Mouse (Mus musculus) right cerebral cortex, adult 18-20 months (tissue): ENCODE data around the gene A430078G23Rik.

ENCODE experiments used
- DNase-seq: peaks from one replicate; pipeline ENCODE4 v3.0.0; 2022; ENCODE audit warnings: mixed read lengths

Gene A430078G23Rik

DNA sequence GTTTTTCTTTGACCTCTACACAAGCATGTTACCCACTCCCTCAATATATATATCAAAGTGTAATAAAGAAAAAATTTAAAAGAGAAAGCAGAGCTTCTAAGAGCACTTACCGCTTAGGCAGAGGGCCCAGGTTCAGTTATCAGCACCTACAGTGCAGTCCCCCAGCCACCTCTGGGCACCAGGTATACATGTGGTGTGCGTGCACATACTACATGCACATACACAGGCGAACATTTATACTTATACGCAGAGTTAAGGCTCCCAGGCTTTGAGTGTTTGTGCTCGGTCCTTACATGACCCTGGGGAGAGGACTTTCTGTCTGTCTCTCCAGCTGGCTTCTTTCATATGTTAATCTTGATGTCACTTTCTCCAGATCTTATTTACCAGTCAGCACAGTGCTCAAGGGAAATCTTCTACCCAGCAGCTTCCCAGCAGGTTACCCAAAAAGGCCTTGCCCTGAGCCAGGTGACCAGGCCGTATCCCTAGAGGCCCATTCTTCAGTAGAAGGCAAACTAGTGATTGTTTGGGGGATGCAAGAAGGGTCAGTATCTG is 61.5 kb downstream of the A430078G23Rik start:
- DNase-seq = no peak

DNA sequence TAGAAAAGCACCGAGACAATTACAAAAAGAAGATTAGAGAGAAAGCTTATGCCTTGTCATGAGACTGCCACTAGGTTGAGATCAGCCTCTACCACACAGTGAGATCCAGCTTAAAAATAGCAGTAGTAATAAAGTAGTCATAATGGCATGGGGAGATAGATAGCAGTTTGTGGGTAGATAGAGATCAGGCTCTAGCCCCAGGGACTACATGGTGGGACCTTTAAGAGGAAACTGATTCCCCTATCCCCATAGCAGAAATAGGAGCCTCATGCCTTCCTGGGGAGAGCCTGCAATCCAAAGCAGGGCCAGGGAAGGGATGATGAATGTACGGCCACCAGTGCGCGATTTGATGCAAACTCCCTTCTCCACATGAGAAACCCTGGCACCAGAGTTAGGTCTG is 62.0 kb downstream of the A430078G23Rik start:
- no peak for DNase-seq

DNA sequence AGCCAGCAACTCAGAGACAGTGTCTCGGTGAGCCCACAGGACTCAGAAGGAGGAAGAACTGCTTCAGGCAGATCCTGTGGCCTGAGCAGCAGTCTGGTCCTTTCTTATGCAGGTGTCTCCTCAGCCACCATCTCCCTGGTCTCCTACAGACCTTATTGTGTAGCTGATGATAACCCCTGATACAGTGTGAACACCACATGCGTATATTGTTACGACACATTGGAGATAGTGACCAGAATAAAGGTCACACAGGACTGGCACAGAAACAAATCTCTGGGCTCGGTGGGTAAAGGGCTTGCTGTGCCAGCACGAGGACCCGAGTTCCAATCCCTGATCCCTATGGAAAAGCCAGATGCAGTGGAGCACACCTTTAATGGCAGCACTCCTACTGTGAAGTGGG is 62.4 kb downstream of the A430078G23Rik start:
- DNase-seq = no peak

GRCm38 (mm10) chr8:3416846-3417245 is 63.6 kb downstream of the A430078G23Rik start:
- DNase-seq = no peak

DNA sequence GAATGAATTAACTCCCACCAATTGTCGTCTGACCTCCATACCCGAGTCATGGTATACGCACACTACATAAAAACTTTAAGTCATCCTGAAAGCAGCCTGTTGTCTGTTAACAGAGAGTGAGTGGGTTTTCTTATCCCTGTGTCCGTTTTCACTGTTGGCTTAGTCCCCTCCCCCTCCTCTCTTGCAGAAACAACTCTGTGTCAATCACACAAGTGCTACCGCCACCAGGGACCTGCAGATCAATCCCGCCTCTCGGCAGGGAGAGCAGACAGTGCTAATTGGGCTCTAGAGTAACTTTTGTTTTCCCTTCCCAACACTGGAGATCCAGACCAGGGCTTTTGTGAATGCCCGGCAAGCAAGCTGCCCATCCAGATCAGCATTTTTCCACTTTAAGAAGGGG is 64.2 kb downstream of the A430078G23Rik start:
- DNase-seq = no peak

GRCm38 (mm10) chr8:3418101-3418500 is 64.9 kb downstream of the A430078G23Rik start:
- no peak for DNase-seq

DNA sequence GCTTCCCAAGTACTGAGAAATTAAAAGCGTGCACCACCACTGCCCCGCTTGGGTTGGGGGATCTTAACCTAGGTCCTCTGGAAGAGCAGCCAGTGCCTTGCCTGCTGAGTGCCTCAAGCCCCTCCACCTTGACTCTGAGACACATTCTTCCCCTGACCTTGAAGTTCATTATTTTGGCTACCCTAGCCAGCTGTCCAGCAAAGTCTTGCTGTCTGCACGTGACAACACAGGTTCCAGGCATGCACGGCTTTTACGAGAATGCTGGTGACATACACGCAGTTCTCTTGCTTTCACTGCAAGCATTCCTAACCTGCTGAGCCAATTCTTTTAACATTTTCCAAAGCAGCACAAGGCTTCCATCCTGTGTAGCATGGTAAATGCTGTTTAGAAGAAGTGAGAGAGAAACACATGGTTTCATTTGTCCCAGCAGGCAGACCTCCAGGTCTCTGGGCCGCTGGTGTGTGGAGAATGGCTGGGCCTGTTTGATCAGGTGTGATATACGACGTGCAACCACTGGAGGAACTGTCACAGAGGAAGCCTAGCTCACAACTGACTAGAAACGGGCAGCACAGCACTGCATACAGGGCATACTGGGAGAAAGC is 67.0 kb downstream of the A430078G23Rik start:
- no peak for DNase-seq

DNA sequence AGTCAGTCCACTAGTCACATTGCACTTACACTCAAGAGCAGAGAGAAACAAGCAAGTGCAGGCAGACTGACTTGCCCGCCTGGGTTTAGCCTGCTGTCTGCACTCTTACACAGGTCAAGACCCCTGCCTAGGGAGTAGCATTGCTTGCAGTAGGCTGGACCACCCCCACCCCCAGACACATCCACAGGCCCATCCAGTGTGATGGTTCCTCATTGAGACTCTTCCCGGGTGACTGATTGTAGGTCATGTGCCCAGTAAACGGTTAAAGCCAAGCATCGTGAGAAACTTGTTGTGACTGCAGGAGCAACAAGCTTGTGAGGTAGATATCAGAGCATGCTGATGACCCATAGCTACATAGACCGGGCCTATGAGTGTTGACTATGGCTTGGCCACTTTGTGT is 68.3 kb downstream of the A430078G23Rik start:
- DNase-seq = no peak

GRCm38 (mm10) chr8:3425217-3425616 is 72.0 kb downstream of the A430078G23Rik start:
- no peak for DNase-seq

DNA sequence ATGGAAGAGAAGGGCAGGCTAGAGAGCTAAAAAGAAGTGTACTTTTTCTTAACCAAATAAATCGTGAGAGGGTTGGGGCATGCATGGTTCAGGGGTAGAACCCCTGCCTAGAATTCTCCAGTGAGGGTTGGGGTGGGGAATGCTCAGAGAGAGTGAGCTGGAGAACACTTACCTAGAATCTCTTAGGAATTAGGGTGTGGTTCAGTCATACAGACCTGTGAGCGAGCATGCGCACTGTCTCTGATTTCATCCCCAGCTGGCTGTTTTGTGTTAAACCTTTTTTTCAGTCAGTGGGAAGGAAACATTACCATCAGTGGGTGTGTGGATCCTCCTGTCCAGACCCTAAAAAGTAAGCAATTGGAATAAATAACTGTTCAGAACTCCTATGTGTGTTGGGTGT is 73.0 kb downstream of the A430078G23Rik start:
- DNase-seq = no peak

GRCm38 (mm10) chr8:3428426-3428825 is 75.2 kb downstream of the A430078G23Rik start:
- no peak for DNase-seq

DNA sequence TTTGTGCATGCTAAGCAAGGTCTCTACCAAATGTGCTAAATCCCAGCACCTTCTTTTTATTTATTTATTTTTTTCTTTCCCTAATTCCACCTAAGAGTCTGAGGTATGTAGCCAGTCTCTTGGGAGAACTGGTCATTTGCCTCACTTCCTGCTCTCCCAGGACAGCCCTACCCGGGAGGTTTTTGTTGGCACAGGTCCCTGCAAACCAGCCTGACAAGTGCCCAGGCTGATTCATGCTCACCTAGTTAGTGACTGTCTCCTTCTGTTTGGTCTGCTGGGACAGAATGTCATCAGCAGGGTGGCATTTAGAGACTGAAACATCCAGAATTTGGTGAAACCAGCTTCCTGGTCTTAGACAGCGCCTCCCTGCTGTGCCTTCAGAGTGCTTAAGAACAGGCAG is 76.8 kb downstream of the A430078G23Rik start:
- DNase-seq = no peak

- no peak for DNase-seq
Observed at GRCm38 (mm10) chr8:3431113-3431512, 77.9 kb downstream of the A430078G23Rik start.

DNA sequence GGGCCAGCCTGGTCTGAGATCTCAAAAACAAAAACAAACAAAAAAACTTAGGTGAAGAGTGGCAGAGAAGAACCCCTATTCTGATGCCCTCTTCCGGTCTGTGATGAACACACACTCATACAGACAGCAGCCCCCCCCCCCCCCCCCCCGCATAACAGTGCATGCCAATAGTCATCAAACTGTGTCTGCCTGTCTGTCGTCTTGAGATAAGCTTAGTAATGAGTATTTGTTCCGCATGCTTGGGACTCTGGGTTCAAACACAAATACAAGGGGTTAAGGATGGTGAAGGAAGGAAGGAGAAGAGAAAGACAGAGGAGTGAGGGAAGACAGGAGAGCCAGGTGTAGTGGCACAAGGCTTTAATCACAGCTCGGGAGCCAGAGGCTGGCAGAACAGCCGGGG is 83.3 kb downstream of the A430078G23Rik start:
- no peak for DNase-seq

DNA sequence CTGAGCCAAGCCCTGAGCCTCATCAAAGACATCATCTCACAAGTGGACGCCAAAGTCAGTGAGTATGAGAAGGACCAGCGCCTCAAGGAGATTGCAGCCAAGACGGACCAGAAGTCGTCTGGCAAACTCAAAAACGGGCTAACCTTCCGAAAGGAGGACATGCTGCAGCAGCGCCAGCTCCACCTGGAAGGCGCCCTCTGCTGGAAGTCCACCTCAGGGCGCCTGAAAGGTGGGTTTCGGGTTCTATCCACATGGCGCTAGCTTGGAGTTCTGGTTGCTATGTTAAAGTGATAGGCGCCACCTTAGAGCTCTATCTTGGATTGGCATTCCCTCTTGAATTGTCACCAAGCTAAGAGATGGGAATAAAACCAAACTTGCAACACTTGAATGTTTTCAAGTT is 86.3 kb downstream of the A430078G23Rik start:
- DNase-seq = no peak
